Mouse (Mus musculus): ENCODE measurements around the gene Xpc. TPM values are rescaled to one million over a fixed set of nuclear protein-coding genes. Genes with fewer than 3 reads are reported as not detected.
"Not testable (repeated sequence)": the region's sequence is repeated elsewhere in the genome, so short reads cannot be mapped to it uniquely, and the experiment has no call there.

The Xpc gene
- polyA plus RNA-seq, 1 experiment = 17.7 TPM

- WGBS = 1% methylated on average over 27 of the region's 27 CpGs
- Histone ChIP-seq H3K4me1 (ENCODE audit: control insufficient read depth, insufficient read depth, low read length) (peaks cover 8% of the 10 kb centered on the region; the same call in 1 of the 2 replicates), H3K4me3 (ENCODE audit: insufficient read depth, low read depth, low read length) (peak overlapping the region; percentile 71), H3K36me3 (ENCODE audit: control insufficient read depth, insufficient read depth, low read length) (no peaks in the 10 kb centered on the region; the same call in 1 of the 2 replicates), H3K27ac (ENCODE audit: insufficient read depth, low read depth, low read length) (no peak overlapping the region), H3K27me3 (replicated peaks; ENCODE audit: control insufficient read depth, insufficient read depth, low read length) (no peaks in the 10 kb centered on the region)
- TF ChIP-seq CTCF (conservative IDR thresholded peaks at IDR 0.05; ENCODE audit: insufficient read depth, insufficient read length, low read depth, low read length) (no peak), POLR2A (IDR thresholded peaks at IDR 0.05; ENCODE audit: low read depth, low read length) (no peak)
- DNase-seq = no peak
Measured at GRCm38 (mm10) chr6:91473805-91474440, 41.8 kb downstream of the Xpc start.

GRCm38 (mm10) chr6:91472868-91473804 is 42.6 kb downstream of the Xpc start, which contains the start of the genes Chchd4 and Tmem43:
TSS of gene Chchd4 (minus strand) at chr6:91473546.
TSS of gene Tmem43 (plus strand) at chr6:91473703.
- peaks cover 8% of the 10 kb centered on the region; the same call in 1 of the 2 replicates for H3K4me1 ChIP-seq (ENCODE audit: control insufficient read depth, insufficient read depth, low read length)
- H3K27ac ChIP-seq (ENCODE audit: insufficient read depth, low read depth, low read length) = peak within 1 kb of the TSS; percentile 58
- H3K4me3 ChIP-seq (ENCODE audit: insufficient read depth, low read depth, low read length) = peak within 1 kb of the TSS; percentile 71
- H3K27me3 ChIP-seq (replicated peaks; ENCODE audit: control insufficient read depth, insufficient read depth, low read length) = no peaks in the 10 kb centered on the region
- TF ChIP-seq POLR2A (IDR thresholded peaks at IDR 0.05; ENCODE audit: low read depth, low read length) = no peak
- no peak for TF ChIP-seq CTCF (conservative IDR thresholded peaks at IDR 0.05; ENCODE audit: insufficient read depth, insufficient read length, low read depth, low read length)
- H3K36me3 ChIP-seq (ENCODE audit: control insufficient read depth, insufficient read depth, low read length) = no peaks in the 10 kb centered on the region; the same call in 1 of the 2 replicates
- WGBS = 1% methylated on average over 74 of the region's 74 CpGs
- peak; percentile 100 for DNase-seq

GRCm38 (mm10) chr6:91472319-91472718 is 43.4 kb downstream of the Xpc start:
- Histone ChIP-seq H3K27ac (ENCODE audit: insufficient read depth, low read depth, low read length) (peak overlapping the region; percentile 58; the same call in 1 of the 2 replicates), H3K36me3 (ENCODE audit: control insufficient read depth, insufficient read depth, low read length) (no peaks in the 10 kb centered on the region), H3K4me1 (ENCODE audit: control insufficient read depth, insufficient read depth, low read length) (peaks cover 8% of the 10 kb centered on the region; the same call in 1 of the 2 replicates), H3K27me3 (replicated peaks; ENCODE audit: control insufficient read depth, insufficient read depth, low read length) (no peaks in the 10 kb centered on the region), H3K4me3 (ENCODE audit: insufficient read depth, low read depth, low read length) (peak overlapping the region; percentile 67)
- DNase-seq = peak; percentile 12
- TF ChIP-seq CTCF (conservative IDR thresholded peaks at IDR 0.05; ENCODE audit: insufficient read depth, insufficient read length, low read depth, low read length) (no peak), POLR2A (IDR thresholded peaks at IDR 0.05; ENCODE audit: low read depth, low read length) (no peak)
- WGBS = 32% methylated on average over 6 of the region's 6 CpGs

GRCm38 (mm10) chr6:91471427-91471826 is 44.3 kb downstream of the Xpc start:
- WGBS = 84% methylated on average over 3 of the region's 3 CpGs
- not testable (repeated sequence) for H3K4me1 ChIP-seq (ENCODE audit: control insufficient read depth, insufficient read depth, low read length); H3K27ac ChIP-seq (ENCODE audit: insufficient read depth, low read depth, low read length); H3K4me3 ChIP-seq (ENCODE audit: insufficient read depth, low read depth, low read length); DNase-seq; H3K27me3 ChIP-seq (replicated peaks; ENCODE audit: control insufficient read depth, insufficient read depth, low read length); H3K36me3 ChIP-seq (ENCODE audit: control insufficient read depth, insufficient read depth, low read length)

- Histone ChIP-seq H3K36me3 (ENCODE audit: control insufficient read depth, insufficient read depth, low read length) (0 out of 2 replicates have a peak, but pooled peaks cover 1% of the 10 kb centered on the region), H3K27ac (ENCODE audit: insufficient read depth, low read depth, low read length) (no peak overlapping the region), H3K4me3 (ENCODE audit: insufficient read depth, low read depth, low read length) (no peak overlapping the region), H3K4me1 (ENCODE audit: control insufficient read depth, insufficient read depth, low read length) (peaks cover 11% of the 10 kb centered on the region; the same call in 1 of the 2 replicates), H3K27me3 (replicated peaks; ENCODE audit: control insufficient read depth, insufficient read depth, low read length) (no peaks in the 10 kb centered on the region)
- WGBS = 76% methylated on average over 2 of the region's 2 CpGs
- no peak for DNase-seq
- TF ChIP-seq POLR2A (IDR thresholded peaks at IDR 0.05; ENCODE audit: low read depth, low read length) (no peak), CTCF (conservative IDR thresholded peaks at IDR 0.05; ENCODE audit: insufficient read depth, insufficient read length, low read depth, low read length) (no peak)
Measured at GRCm38 (mm10) chr6:91470712-91471111, 45.0 kb downstream of the Xpc start.

GRCm38 (mm10) chr6:91467106-91467505 is 48.6 kb downstream of the Xpc start:
- TF ChIP-seq CTCF (conservative IDR thresholded peaks at IDR 0.05; ENCODE audit: insufficient read depth, insufficient read length, low read depth, low read length) = no peak
- no peak for TF ChIP-seq POLR2A (IDR thresholded peaks at IDR 0.05; ENCODE audit: low read depth, low read length)
- Histone ChIP-seq H3K4me1 (ENCODE audit: control insufficient read depth, insufficient read depth, low read length) (peaks cover 5% of the 10 kb centered on the region; the same call in 1 of the 2 replicates), H3K27me3 (replicated peaks; ENCODE audit: control insufficient read depth, insufficient read depth, low read length) (no peaks in the 10 kb centered on the region), H3K4me3 (ENCODE audit: insufficient read depth, low read depth, low read length) (no peak overlapping the region), H3K36me3 (ENCODE audit: control insufficient read depth, insufficient read depth, low read length) (peaks cover 6% of the 10 kb centered on the region; the same call in 1 of the 2 replicates), H3K27ac (ENCODE audit: insufficient read depth, low read depth, low read length) (no peak overlapping the region)
- 78% methylated on average over 1 of the region's 1 CpGs for WGBS
- DNase-seq = no peak

GRCm38 (mm10) chr6:91465756-91466155 is 49.9 kb downstream of the Xpc start:
- no peaks in the 10 kb centered on the region for H3K27me3 ChIP-seq (replicated peaks; ENCODE audit: control insufficient read depth, insufficient read depth, low read length)
- peak; percentile 79 for DNase-seq
- peaks cover 3% of the 10 kb centered on the region; the same call in 1 of the 2 replicates for H3K4me1 ChIP-seq (ENCODE audit: control insufficient read depth, insufficient read depth, low read length)
- no peak overlapping the region for H3K4me3 ChIP-seq (ENCODE audit: insufficient read depth, low read depth, low read length)
- H3K36me3 ChIP-seq (ENCODE audit: control insufficient read depth, insufficient read depth, low read length) = peaks cover 6% of the 10 kb centered on the region; the same call in 1 of the 2 replicates
- TF ChIP-seq POLR2A (IDR thresholded peaks at IDR 0.05; ENCODE audit: low read depth, low read length) (no peak), CTCF (conservative IDR thresholded peaks at IDR 0.05; ENCODE audit: insufficient read depth, insufficient read length, low read depth, low read length) (no peak)
- WGBS = 60% methylated on average over 2 of the region's 2 CpGs
- peak overlapping the region; percentile 7; the same call in 1 of the 2 replicates for H3K27ac ChIP-seq (ENCODE audit: insufficient read depth, low read depth, low read length)

All from kidney, adult 2 months (tissue).